Mouse (Mus musculus) brain, embryonic 14.5 days (tissue): ENCODE results near the gene Slc30a3.

ENCODE experiments used
- CTCF ChIP-seq: fragments of 200-500 bp; IDR thresholded peaks from 2 replicates; pipeline ENCODE4 v1.5.1; 2012; ENCODE audit warnings: inconsistent platforms, mild to moderate bottlenecking, moderate library complexity, borderline replicate concordance; ENCODE audit not compliant: insufficient read depth, insufficient read length; ENCODE audit errors: extremely low read depth
- POLR2A ChIP-seq: fragments of 200-500 bp; IDR thresholded peaks from 2 replicates; pipeline ENCODE4 v1.6.1; 2012; ENCODE audit warnings: mild to moderate bottlenecking, inconsistent platforms, borderline replicate concordance; ENCODE audit not compliant: poor library complexity, insufficient read depth, insufficient read length, severe bottlenecking; ENCODE audit errors: extremely low read depth

GRCm38 (mm10) chr5:31086606-31087005 lies 21.4 kb downstream of the Slc30a3 start:
- TF ChIP-seq POLR2A = no peak
- no peak for TF ChIP-seq CTCF
